Mouse (Mus musculus) stomach, embryonic 14.5 days (tissue): Measurements from ENCODE around the gene Smim24. TPM values are rescaled to one million over a fixed set of nuclear protein-coding genes. Genes with fewer than 3 reads are reported as not detected.
A peak's percentile ranks its signal among the peaks of the same experiment; 100 is the strongest.

Source experiments
- ATAC-seq: fragments of 200-750 bp; cut with Nextera tagmentation; 2 replicates; pipeline ENCODE4 v1.8.0; 2017; ENCODE audit warnings: low read depth, moderate TSS enrichment; ENCODE audit not compliant: insufficient number of reproducible peaks, insufficient read depth, low FRiP score
- H3K27ac ChIP-seq: fragments of 300-500 bp; sonication (generic); 2 replicates; pipeline ENCODE4 v1.5.1; 2014; ENCODE audit warnings: mild to moderate bottlenecking, low read length, moderate library complexity, mixed read lengths
- H3K27me3 ChIP-seq: fragments of 300-500 bp; sonication (generic); 2 replicates; pipeline ENCODE4 v1.6.1; 2014; ENCODE audit warnings: low read length, control low read depth, mixed read lengths; ENCODE audit not compliant: control insufficient read depth, insufficient read depth
- H3K36me3 ChIP-seq: fragments of 300-500 bp; sonication (generic); 2 replicates; pipeline ENCODE4 v1.6.1; 2014; ENCODE audit warnings: mild to moderate bottlenecking, control low read depth, low read length, moderate library complexity, mixed read lengths; ENCODE audit not compliant: control insufficient read depth, insufficient read depth
- H3K4me1 ChIP-seq: fragments of 300-500 bp; sonication (generic); 2 replicates; pipeline ENCODE4 v1.6.1; 2014; ENCODE audit warnings: low read length, control low read depth, mixed read lengths; ENCODE audit not compliant: control insufficient read depth, insufficient read depth
- H3K4me2 ChIP-seq: fragments of 300-500 bp; sonication (generic); replicated peaks from 2 replicates; pipeline ENCODE4 v1.6.1; 2014; ENCODE audit warnings: low read depth, low read length, control low read depth
- H3K4me3 ChIP-seq: fragments of 300-500 bp; sonication (generic); 2 replicates; pipeline ENCODE4 v1.5.1; 2014; ENCODE audit warnings: low read depth, low read length, control low read depth
- H3K9ac ChIP-seq: fragments of 300-500 bp; sonication (generic); replicated peaks from 2 replicates; pipeline ENCODE4 v1.6.1; 2014; ENCODE audit warnings: low read depth, mild to moderate bottlenecking, control low read depth, low read length, moderate library complexity, mixed read lengths
- H3K9me3 ChIP-seq: fragments of 300-500 bp; sonication (generic); 2 replicates; pipeline ENCODE4 v1.6.1; 2016; ENCODE audit warnings: low read depth, low read length, control low read depth; ENCODE audit not compliant: control insufficient read depth
- WGBS: fragments of 180-500 bp; shearing (Covaris S2); extraction: QIAGEN DNeasy Blood & Tissue Kit; methylation state at CpG from one replicate; pipeline ENCODE4 v1.1.7; 2014; 5-methylcytosine and 5-hydroxymethylcytosine counted together
- polyA plus RNA-seq: library from polyadenylated mRNA; unstranded; fragments of >200 nt; fragmentation: Nextera tagmentation; extraction: Ambion mirVana; gene quantifications from 2 replicates; pipeline ENCODE4 v1.2.1, GENCODE M21; 2014

Gene Smim24
- polyA plus RNA-seq, 1 experiment from 2014 or later = 21.5 TPM

DNA sequence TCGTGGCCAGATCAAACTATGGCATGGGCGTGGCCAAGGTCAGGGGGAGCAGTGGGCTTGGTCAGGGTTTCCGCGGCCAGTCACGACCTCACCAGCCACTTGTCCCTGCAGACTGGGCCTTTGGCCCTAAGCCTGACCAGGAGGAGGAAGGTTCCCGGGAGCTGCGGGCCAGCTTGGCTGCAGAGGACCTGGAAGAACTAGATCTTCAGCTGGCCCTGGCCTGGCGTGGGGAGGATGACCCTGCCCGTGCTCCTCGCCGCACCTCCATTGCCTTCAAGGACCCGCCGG, 2.2 kb upstream of the Smim24 start:
- WGBS = 86% methylated on average over 13 of the region's 13 CpGs
- Histone ChIP-seq H3K4me2 (no peak overlapping the region), H3K9me3 (no peaks in the 10 kb centered on the region)

DNA sequence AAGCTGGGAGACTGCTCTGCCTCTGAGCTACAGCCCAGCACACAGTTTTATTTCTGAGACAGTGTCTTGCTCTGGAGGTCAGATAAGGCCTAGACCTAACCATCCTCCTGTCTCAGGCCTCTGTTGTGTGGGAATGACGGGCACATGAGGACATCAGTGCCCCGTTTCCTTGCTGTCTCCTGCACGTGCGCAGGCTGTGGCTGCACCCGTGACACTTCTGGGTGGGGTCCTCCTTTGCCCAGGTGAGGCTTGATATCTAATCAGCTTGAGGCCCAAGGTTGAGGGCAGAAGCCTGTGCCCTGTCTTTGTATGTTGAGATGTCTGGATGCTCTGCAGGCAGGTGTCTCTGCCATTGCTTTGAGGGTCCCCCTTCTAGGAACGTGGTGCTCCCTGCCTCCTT, 581 bp upstream of the Smim24 start:
- Histone ChIP-seq H3K4me3 (no peak overlapping the region), H3K27me3 (no peaks in the 10 kb centered on the region), H3K27ac (0 out of 2 replicates have a peak overlapping the region, but pooled peaks have one; percentile 70), H3K4me2 (no peak overlapping the region), H3K4me1 (peaks cover 21% of the 10 kb centered on the region), H3K9ac (no peak overlapping the region), H3K9me3 (no peaks in the 10 kb centered on the region), H3K36me3 (peaks cover 10% of the 10 kb centered on the region)
- WGBS = 85% methylated on average over 6 of the region's 6 CpGs
- no peak for ATAC-seq

More for the DNA sequence above, 2.2 kb upstream of the Smim24 start:
- ATAC-seq = no peak
- Histone ChIP-seq H3K4me3 (no peak overlapping the region), H3K9ac (no peak overlapping the region), H3K27me3 (no peaks in the 10 kb centered on the region), H3K4me1 (peaks cover 23% of the 10 kb centered on the region), H3K27ac (no peak overlapping the region), H3K36me3 (peaks cover 25% of the 10 kb centered on the region)

DNA sequence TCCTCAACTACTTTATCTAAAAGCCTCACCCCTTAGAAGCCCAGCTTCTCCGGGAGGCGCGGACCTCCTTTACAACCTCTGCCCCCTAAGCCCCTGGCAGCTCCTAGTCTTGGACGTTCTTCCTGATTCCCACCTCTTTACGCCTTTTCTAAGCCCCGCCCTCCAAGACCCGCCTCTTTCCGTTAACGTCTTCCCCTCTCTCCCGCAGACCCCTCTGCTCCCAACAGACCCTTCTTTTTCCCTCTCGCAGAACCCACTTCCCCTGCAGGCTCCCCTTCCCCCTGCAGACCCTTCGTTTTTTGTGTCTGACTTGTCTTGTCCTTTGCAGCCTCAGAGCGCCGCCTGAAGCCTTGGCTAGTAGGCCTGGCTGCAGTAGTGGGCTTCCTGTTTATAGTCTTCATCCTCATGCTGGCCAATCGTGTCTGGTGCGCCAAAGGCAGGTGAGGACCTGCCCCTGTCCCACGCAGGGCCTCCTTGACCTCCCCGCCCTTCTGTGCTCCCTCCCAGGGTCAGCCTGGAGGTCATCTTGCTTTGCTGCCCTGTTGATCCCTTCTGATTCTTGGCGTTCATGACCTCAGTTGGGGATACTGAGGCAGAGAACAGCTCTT, 709 bp downstream of the Smim24 start:
- H3K36me3 ChIP-seq = peaks cover 9% of the 10 kb centered on the region
- H3K27me3 ChIP-seq = no peaks in the 10 kb centered on the region
- peaks cover 21% of the 10 kb centered on the region for H3K4me1 ChIP-seq
- H3K9me3 ChIP-seq = no peaks in the 10 kb centered on the region
- ATAC-seq = no peak
- peak overlapping the region; percentile 25 for H3K4me3 ChIP-seq
- peak overlapping the region; percentile 70 for H3K27ac ChIP-seq
- H3K4me2 ChIP-seq = peak overlapping the region; percentile 59
- H3K9ac ChIP-seq = peak overlapping the region; percentile 0; the same call in 1 of the 2 replicates
- 4% methylated on average over 19 of the region's 19 CpGs for WGBS

DNA sequence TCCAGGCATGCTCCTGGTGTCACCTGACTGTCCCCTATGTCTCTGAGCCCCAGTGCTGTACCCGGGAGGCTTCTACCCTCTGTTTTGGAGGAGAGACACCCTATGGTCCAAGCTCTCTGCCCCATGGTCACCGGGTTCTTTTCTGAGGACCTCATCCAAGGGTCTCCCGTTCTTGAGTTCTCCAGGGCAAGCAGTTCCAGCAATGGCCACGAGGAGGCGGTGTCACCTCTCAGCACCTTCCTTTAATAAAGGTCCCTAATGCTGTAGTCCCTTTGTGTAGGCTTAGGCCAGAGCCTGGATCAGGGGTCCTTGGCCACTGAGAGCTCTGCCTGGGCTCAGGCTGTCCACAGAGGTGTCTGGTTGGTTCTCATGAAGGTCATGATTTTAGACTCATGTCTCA, 2.3 kb downstream of the Smim24 start:
- no peaks in the 10 kb centered on the region for H3K9me3 ChIP-seq
- WGBS = 14% methylated on average over 5 of the region's 5 CpGs
- H3K36me3 ChIP-seq = peaks cover 16% of the 10 kb centered on the region
- H3K4me1 ChIP-seq = peaks cover 13% of the 10 kb centered on the region
- H3K27me3 ChIP-seq = no peaks in the 10 kb centered on the region
- ATAC-seq = no peak
- H3K9ac ChIP-seq = no peak overlapping the region
- no peak overlapping the region for H3K4me3 ChIP-seq
- no peak overlapping the region for H3K27ac ChIP-seq
- no peak overlapping the region for H3K4me2 ChIP-seq

DNA sequence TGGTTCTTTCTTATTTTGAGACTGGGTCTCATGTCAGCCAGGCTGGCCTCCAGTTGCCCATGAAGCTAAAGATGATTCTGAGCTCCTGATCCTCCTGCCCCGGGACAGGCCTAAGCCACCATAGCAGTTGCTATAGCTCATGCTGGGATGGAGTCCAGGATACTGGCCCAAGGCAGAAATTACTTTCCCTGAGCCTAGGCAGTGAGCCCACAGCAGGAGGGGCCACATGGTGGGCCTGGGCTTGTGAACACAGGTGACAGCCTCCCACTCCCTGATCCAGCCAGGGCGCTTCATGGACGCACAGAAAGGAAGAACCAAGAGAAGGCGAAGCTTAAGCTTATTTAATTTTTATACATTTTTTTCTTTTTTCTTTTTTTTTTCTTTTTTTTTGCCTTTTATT, 3.0 kb downstream of the Smim24 start:
- ATAC-seq = no peak
- Histone ChIP-seq H3K36me3 (peaks cover 22% of the 10 kb centered on the region), H3K4me1 (peaks cover 13% of the 10 kb centered on the region)

DNA sequence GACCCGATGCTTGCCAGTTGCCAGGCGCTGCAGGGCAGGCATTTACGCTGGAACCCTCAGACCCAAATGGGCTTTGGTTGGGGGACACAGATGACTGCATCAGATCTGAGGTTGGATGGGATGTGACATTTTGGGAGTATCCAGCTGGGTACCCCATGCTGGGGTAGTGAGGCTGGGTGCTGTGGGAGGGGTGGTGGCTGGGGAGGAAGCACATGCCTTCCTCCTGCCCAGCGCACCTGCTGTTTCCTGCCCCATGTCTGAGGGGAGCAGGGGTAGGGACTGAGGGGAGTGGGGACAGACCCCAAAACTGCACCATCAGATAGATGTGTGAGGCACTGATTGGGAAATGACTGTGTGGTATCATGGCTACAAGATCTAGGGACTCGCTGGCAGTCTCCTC, 3.9 kb downstream of the Smim24 start:
- Histone ChIP-seq H3K4me2 (no peak overlapping the region), H3K4me1 (peaks cover 19% of the 10 kb centered on the region), H3K27me3 (no peaks in the 10 kb centered on the region), H3K9ac (no peak overlapping the region), H3K9me3 (no peaks in the 10 kb centered on the region), H3K4me3 (no peak overlapping the region), H3K27ac (no peak overlapping the region), H3K36me3 (peaks cover 22% of the 10 kb centered on the region)
- ATAC-seq = no peak
- WGBS = 75% methylated on average over 5 of the region's 5 CpGs

More for the DNA sequence above, 3.0 kb downstream of the Smim24 start:
- no peaks in the 10 kb centered on the region for H3K27me3 ChIP-seq
- WGBS = 85% methylated on average over 4 of the region's 4 CpGs
- no peak overlapping the region for H3K27ac ChIP-seq
- H3K9ac ChIP-seq = no peak overlapping the region
- no peak overlapping the region for H3K4me2 ChIP-seq
- no peaks in the 10 kb centered on the region for H3K9me3 ChIP-seq
- H3K4me3 ChIP-seq = no peak overlapping the region

DNA sequence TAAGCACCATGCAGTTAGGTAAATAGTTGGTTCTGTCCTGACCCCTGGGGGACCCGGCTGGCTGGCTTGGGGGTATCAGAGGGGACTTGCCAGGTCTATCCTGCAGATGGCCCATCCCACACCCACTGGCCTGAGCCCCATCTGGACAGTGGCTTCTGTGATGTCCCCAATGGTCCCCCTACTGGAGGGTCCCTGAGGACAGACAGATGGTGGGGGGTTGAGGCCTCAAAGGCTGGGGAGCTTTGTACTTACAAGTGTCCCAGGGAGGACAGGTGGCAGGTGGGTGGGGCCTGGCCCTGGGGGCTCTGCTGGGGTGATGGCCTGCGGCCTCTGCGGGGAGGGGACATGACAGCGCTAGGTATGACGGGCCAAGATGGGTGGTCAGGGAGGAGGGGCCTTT, 6.4 kb downstream of the Smim24 start:
- Histone ChIP-seq H3K4me3 (no peak overlapping the region), H3K36me3 (peaks cover 28% of the 10 kb centered on the region), H3K4me2 (no peak overlapping the region), H3K27ac (no peak overlapping the region), H3K4me1 (peaks cover 25% of the 10 kb centered on the region), H3K9ac (no peak overlapping the region), H3K27me3 (no peaks in the 10 kb centered on the region), H3K9me3 (no peaks in the 10 kb centered on the region)
- no peak for ATAC-seq
- 69% methylated on average over 5 of the region's 5 CpGs for WGBS

DNA sequence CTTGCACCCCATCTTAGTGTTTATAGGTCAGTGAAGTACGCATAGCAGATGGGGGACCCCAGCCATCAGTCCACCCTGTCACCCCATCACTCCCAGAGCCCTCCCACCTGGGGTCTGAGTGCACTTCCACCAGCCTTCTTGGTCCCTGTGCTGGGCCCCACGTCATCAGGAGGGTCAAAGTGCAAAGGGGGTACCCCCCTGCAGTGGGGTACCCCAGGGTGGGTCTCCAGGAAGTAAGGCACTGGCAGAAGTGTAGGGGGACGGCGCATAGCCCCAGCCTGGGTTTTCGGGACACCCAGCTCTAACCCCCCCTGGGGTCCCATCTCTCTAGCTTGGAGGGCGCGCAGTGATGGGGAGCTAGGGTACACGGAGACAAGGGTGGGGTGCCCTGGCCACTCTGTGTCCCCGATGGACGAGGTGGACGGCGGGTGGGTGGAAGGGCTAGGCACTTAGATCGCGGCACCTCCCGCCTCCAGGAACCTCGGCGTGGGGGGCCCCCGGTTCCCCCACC, 7.0 kb downstream of the Smim24 start:
- H3K9me3 ChIP-seq = no peaks in the 10 kb centered on the region
- no peaks in the 10 kb centered on the region for H3K27me3 ChIP-seq
- H3K36me3 ChIP-seq = peaks cover 32% of the 10 kb centered on the region
- WGBS = 81% methylated on average over 18 of the region's 18 CpGs
- ATAC-seq = no peak
- H3K4me3 ChIP-seq = no peak overlapping the region
- H3K4me2 ChIP-seq = no peak overlapping the region
- peaks cover 25% of the 10 kb centered on the region for H3K4me1 ChIP-seq
- no peak overlapping the region for H3K27ac ChIP-seq
- H3K9ac ChIP-seq = no peak overlapping the region
